In genomic region chr11:120256543-120256942, GRCm38 (mm10) we compare ENCODE assay signal across 10 mouse cellular contexts. TPM values are rescaled to one million over a fixed set of nuclear protein-coding genes. Genes with fewer than 3 reads are reported as not detected.
DNase-seq lines count a peak whose midpoint lies in the region; ATAC-seq and TF ChIP-seq lines count a peak whose summit lies in the region.
"Had no signal": no experiment of that assay in that cellular context is flagged by ENCODE, and none has a peak within 500 bp of the region (broad histone marks: within the 10 kb centered on the region; RNA-seq: fewer than 3 reads in every experiment).

No protein-coding gene starts in this region.

- no peak overlapping the region for H3K9ac ChIP-seq in hindbrain, postnatal 0 days (replicated peaks; ENCODE audit: low read length)

- no peaks in the 10 kb centered on the region for H3K9me3 ChIP-seq in hindbrain, embryonic 10.5 days
- H3K9me3 ChIP-seq in hindbrain, postnatal 0 days (ENCODE audit: low read length), result no peaks in the 10 kb centered on the region

- no peak for TF ChIP-seq POLR2A in small intestine, adult 2 months (IDR thresholded peaks at IDR 0.05; ENCODE audit: low read depth, low read length)

- peak overlapping the region; percentile 14; the same call in 1 of the 2 replicates for H3K4me3 ChIP-seq in hindbrain, embryonic 10.5 days
- H3K4me3 ChIP-seq in hindbrain, postnatal 0 days (ENCODE audit: low read length), result no peak overlapping the region
- no peak overlapping the region for H3K4me3 ChIP-seq in small intestine, adult 2 months (ENCODE audit: low read depth, low read length)

- H3K27me3 ChIP-seq in hindbrain, embryonic 10.5 days (ENCODE audit: insufficient read depth, poor library complexity, severe bottlenecking), result no peaks in the 10 kb centered on the region
- no peaks in the 10 kb centered on the region for H3K27me3 ChIP-seq in hindbrain, postnatal 0 days (ENCODE audit: insufficient read depth, low read length)
- no peaks in the 10 kb centered on the region for H3K27me3 ChIP-seq in small intestine, adult 2 months (ENCODE audit: control insufficient read depth, insufficient read depth, low read length)

- no peak for TF ChIP-seq CTCF in hindbrain, postnatal 0 days (IDR thresholded peaks at IDR 0.05; ENCODE audit: low read depth)
- no peak for TF ChIP-seq CTCF in small intestine, adult 2 months (IDR thresholded peaks at IDR 0.05; ENCODE audit: extremely low read depth, insufficient read length, insufficient replicate concordance, low read depth, low read length)

- peak overlapping the region; percentile 76 for H3K27ac ChIP-seq in hindbrain, embryonic 10.5 days
- no peak overlapping the region for H3K27ac ChIP-seq in hindbrain, postnatal 0 days
- H3K27ac ChIP-seq in small intestine, adult 2 months (ENCODE audit: insufficient read depth, low read depth, low read length), result peak overlapping the region; percentile 22; the same call in 1 of the 2 replicates

- no peak for ATAC-seq in hindbrain, postnatal 0 days

- DNase-seq in hindbrain, embryonic 10.5 days (ENCODE audit: low spot score), result no peak
- DNase-seq in hindbrain, postnatal 0 days (ENCODE audit: low spot score), result no peak
- peak; percentile 2 for DNase-seq in retina, postnatal 1 day
- DNase-seq in retina, embryonic 14.5 days (ENCODE audit: low spot score), result no peak
- DNase-seq in fibroblast of lung, adult 2 months (ENCODE audit: low read depth), result peak; percentile 96
- DNase-seq in adrenal gland, postnatal 10 days, result no peak
- DNase-seq in urinary bladder, adult 18-20 months (ENCODE audit: low spot score in 2 of 2), result no peak
- DNase-seq: kidney, adult 2 months; right cerebral cortex, postnatal 25 days had no signal

- H3K36me3 ChIP-seq in hindbrain, embryonic 10.5 days, result peaks cover 73% of the 10 kb centered on the region
- H3K36me3 ChIP-seq in hindbrain, postnatal 0 days (ENCODE audit: insufficient read depth, low read length), result no peaks in the 10 kb centered on the region
- no peaks in the 10 kb centered on the region for H3K36me3 ChIP-seq in small intestine, adult 2 months (ENCODE audit: control insufficient read depth, insufficient read depth, low read length)

- 54% methylated on average over 10 of the region's 10 CpGs for WGBS in hindbrain, embryonic 10.5 days
- 50% methylated on average over 8 of the region's 10 CpGs for WGBS in hindbrain, postnatal 0 days
- WGBS in small intestine, adult 2 months, result 67% methylated on average over 10 of the region's 10 CpGs

- H3K4me2 ChIP-seq in hindbrain, postnatal 0 days (ENCODE audit: low read depth, low read length), result no peak overlapping the region

- peaks cover 100% of the 10 kb centered on the region for H3K4me1 ChIP-seq in hindbrain, embryonic 10.5 days (replicated peaks)
- peaks cover 76% of the 10 kb centered on the region for H3K4me1 ChIP-seq in hindbrain, postnatal 0 days (ENCODE audit: insufficient read depth, low read length)
- H3K4me1 ChIP-seq in small intestine, adult 2 months (ENCODE audit: control insufficient read depth, insufficient read depth, insufficient read length, low read length), result peaks cover 29% of the 10 kb centered on the region

RNA-seq across cellular contexts. Expression of gene Bahcc1, which starts 23.8 kb away (rescaled TPM):
- 17.0 and 18.8 TPM in 2 replicates for polyA plus RNA-seq in hindbrain, embryonic 10.5 days (2016; fragmentation: Nextera tagmentation; extraction: Ambion mirVana)
- total RNA-seq in hindbrain, postnatal 0 days (2014; rRNA removed), result 31.1 and 43.1 TPM in 2 replicates
- 8.8 and 9.1 TPM in 2 replicates for polyA plus RNA-seq in hindbrain, postnatal 0 days (2015; fragmentation: Nextera tagmentation; extraction: Ambion mirVana)
- 7.0 and 15.4 TPM in 2 replicates for polyA plus RNA-seq in small intestine, adult 2 months (2012; rRNA removed)
- total RNA-seq in adrenal gland, postnatal 10 days (2021), result 10 to 100 TPM; 13.8 to 20.5 TPM

Comparison
In these comparisons a context has a peak if more than half of its experiments do, and no peak if none do; other contexts are left out.
1. DNase-seq: peak in retina, postnatal 1 day (single experiment) and fibroblast of lung, adult 2 months (single experiment); none in hindbrain, embryonic 10.5 days (single experiment), hindbrain, postnatal 0 days (single experiment), retina, embryonic 14.5 days (single experiment), adrenal gland, postnatal 10 days (single experiment) and urinary bladder, adult 18-20 months (0 of 2).